Mouse (Mus musculus): ENCODE results near the gene Cby3.
"Not testable (repeated sequence)": the region's sequence is repeated elsewhere in the genome, so short reads cannot be mapped to it uniquely, and the experiment has no call there.

- not testable (repeated sequence) for TF ChIP-seq EP300 (IDR thresholded peaks at IDR 0.05; ENCODE audit: insufficient read depth, low read depth, low read length); CTCF (IDR thresholded peaks at IDR 0.05; ENCODE audit: low read depth, low read length)
These were observed 7.0 kb downstream of the Cby3 start for GRCm38 (mm10) chr11:50361282-50361681.
